Mouse (Mus musculus) megakaryocyte, embryonic 14.5 days (primary cell): ENCODE measurements around the gene Rpl13.

ENCODE experiments used
- FLI1 ChIP-seq: IDR thresholded peaks from 2 replicates; pipeline ENCODE4 v1.6.1; 2012; ENCODE audit warnings: low read length, inconsistent platforms, mixed read lengths
- GATA1 ChIP-seq: IDR thresholded peaks from 3 replicates; pipeline ENCODE4 v1.6.1; 2012; ENCODE audit warnings: mixed read lengths, low read length, inconsistent platforms, borderline replicate concordance

- TF ChIP-seq GATA1 (no peak), FLI1 (no peak)
These were observed 6.8 kb downstream of the Rpl13 start for GRCm38 (mm10) chr8:123108953-123109352.
